Mouse (Mus musculus): ENCODE results near the gene Adgrf5. TPM values are rescaled to one million over a fixed set of nuclear protein-coding genes. Genes with fewer than 3 reads are reported as not detected.

Adgrf5 gene
- polyA plus RNA-seq, 1 experiment from 2014 or later = 11.8 TPM

Other genes starting within 250 kb of the Adgrf5 start
- 0.15 and 0.19 TPM in 2 replicates for gene Adgrf1, start 90.1 kb upstream of the Adgrf5 start, polyA plus RNA-seq (2015; fragmentation: Nextera tagmentation; extraction: Ambion mirVana)
- 33.1 and 34.9 TPM in 2 replicates for gene Mep1a, start 142.4 kb downstream of the Adgrf5 start, polyA plus RNA-seq (2015; fragmentation: Nextera tagmentation; extraction: Ambion mirVana)
- gene Ankrd66, start 183.2 kb downstream of the Adgrf5 start, polyA plus RNA-seq (2015; fragmentation: Nextera tagmentation; extraction: Ambion mirVana) = 0.18 TPM in 1 of 2 replicates, not detected in the other
- gene Pla2g7, start 207.6 kb downstream of the Adgrf5 start, polyA plus RNA-seq (2015; fragmentation: Nextera tagmentation; extraction: Ambion mirVana) = 12.0 and 12.7 TPM in 2 replicates